Mouse (Mus musculus) thymus, postnatal 25 days (tissue): ENCODE measurements around the gene Klhdc1.

Experiments
- DNase-seq: peaks from one replicate; pipeline ENCODE4 v3.0.0; 2022

The Klhdc1 gene

DNA sequence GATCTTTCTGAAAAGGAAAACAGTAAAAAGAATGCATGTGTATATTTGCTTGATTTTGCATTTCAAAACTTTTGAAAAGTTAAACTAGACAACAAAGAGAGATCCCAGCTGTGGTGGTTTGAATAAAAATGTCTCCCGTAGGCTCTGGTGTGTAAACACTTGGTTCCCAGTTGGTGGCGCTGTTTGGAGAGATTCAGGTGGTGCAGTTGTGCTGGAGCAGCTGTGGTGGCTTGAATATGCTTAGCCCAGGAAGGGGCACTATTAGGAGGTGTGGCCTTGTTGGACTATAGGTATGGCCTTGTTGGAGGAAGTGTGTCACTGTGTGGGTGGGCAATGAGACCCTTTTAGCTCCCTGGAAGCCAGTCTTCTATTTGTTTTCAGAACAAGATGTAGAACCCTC, 11.7 kb upstream of the Klhdc1 start:
- peak; percentile 51 for DNase-seq

DNA sequence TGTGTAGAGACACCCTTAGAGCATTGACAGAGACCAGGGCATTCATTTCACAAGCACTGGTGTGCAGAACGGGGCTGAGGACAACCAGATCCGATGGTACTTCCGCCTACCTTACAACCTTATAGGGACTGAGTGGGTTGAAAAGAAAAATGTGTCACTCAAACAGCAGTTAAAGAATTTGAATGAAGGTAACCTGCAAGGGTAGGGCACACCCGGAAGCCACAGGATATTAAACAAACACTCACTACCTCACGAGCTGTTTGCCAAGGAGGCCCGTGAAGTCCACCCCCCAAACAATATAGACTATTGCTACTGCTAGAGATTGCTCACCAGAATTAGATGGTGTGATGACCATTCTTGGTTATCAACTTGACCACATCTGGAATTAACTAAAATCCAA, 5.2 kb upstream of the Klhdc1 start:
- no peak for DNase-seq

DNA sequence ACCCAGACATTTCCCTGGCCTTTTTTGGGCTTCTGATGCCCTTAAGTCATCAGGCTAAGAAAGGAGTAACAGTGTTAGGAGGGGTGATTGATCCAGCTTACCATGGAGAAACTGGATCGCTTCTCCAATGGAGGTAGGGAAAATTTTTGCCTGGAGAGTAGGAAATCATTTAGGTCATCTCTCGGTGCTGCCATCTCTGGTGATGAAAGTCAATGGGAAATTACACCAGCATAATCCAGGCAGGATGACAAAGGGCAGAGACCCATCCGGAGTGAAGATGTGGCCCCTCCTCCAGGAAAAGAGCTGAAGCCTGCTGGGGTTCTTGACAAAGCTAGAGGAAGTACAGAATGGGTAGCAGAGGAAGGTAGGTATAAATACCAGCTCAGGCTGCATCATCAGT, 2.7 kb upstream of the Klhdc1 start:
- DNase-seq, result no peak

DNA sequence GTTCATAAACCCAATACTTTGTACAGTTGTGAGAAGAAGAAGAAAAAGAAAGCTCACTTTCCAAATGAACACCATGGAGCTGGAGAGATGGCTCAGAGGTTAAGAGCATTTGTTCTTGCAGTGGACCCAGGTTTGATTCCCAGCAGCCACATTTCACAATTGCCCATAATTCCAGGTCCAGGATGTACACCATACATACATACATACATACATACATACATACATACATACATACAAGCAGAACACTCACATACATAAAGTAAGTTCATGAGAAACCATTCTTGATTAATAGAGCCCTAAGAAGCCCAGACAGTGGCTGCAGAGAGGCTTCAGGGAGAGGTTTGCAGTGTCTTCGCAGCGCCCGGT, 412 bp downstream of the Klhdc1 start:
- DNase-seq, result no peak

DNA sequence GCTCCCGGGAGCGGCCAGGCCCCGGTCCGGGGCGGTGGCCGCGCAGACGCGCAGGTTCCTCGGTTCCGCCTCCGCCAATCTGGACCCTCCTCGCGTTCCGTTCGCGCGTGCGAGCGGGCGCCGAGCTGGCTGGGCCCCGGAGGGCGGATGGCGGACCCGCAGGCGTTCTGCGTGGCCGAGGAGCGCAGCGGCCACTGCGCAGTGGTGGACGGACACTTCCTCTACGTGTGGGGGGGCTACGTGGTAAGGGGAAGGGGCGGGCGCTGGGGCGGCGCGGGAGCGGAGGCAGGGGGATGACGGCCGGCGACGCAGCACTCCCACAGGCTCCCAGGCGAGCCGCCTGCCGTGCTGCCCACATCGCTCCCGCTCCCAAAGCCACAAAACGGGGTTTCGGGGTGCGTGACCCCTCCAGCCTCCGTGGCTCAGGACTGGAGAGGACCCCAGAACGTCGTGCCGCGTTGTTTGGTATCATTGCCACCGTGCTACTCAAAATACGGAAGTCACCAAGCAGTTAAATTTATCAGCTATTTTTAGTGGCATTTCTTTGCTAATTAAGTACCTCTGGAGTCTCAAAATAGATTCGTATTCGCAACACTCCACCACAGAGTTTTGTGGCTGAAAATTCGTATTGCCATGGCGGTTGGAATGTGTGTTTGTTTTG, 925 bp downstream of the Klhdc1 start:
- peak; percentile 53 for DNase-seq

DNA sequence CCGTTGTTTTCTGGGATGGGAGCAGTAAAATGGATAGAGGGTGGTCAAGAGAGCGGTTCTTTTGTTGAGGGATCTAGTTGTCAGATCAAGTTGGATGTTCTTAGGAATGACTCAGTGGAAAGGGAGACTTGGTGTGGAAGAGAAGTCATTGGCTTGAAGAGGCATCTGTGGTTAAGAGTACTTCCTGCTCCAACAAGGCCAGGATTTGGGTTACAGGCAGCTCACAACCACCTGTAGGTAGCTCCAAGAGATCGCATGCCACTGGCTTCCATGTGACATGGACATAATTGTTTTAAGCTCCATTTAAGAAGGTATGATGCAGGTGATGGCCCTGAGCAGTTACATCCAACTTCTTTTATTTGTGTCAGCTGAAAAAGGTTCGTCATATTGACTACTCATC, 8.8 kb downstream of the Klhdc1 start:
- no peak for DNase-seq

DNA sequence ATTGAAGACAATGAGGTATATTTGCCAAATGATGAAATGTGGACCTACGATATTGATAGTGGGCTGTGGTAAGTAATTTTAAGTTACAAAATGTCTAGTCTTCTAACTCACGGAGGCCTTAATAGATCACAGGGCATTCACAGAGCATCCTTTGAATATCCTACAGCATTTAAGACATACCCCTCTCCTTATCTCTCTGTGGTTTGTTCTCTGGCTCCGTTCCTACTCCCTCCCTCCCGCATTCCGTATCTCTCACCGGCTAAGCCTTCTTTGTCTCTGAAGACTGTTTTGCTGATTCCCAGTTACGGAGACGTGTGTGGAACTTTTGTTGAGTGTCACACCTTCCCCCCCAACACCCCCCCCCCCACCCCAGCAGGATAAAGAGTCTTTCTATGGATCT, 9.8 kb downstream of the Klhdc1 start:
- DNase-seq, result no peak

GRCm38 (mm10) chr12:69253806-69254205, 12.8 kb downstream of the Klhdc1 start:
- no peak for DNase-seq

DNA sequence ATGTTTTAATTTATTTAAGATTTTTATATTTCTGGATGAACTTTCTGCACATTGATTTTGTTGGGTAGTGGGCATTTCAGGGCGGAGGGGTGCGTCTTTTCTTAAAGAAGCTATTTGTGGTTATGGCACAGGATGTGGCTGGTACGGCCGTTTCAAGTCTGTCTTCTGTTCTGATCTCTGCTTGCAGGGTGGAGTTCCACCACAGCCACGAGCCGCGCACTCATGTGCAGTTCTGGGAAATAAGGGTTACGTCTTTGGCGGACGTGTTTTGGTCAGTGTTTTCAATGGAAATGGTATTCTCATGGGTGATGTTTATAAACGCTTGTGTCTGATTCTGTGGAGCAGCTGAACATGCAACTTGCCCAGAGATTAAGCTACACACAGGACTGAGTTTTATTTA, 16.9 kb downstream of the Klhdc1 start:
- DNase-seq, result peak; percentile 62

- DNase-seq, result no peak
These were observed 21.3 kb downstream of the Klhdc1 start for GRCm38 (mm10) chr12:69262251-69262650.

DNA sequence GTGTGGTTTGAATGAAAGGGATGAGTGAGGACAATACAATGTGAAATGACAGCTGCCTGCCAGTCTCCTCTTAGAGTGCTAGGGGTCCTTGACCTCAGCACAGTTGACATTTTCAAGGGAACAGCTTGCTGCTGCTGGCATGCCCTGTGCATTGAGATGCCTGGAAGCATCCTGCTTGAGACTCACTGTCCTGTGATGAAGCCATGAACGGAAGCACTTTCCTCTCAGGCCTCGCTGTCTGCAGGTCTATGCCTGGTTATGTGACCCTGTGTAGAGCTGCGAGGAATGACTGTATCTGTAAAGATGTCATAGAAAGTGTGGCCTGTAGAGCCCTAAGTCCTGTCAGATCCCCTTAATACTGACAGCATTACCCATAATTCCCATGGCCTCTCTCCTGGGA, 24.1 kb downstream of the Klhdc1 start:
- DNase-seq, result no peak

GRCm38 (mm10) chr12:69267956-69268632, 27.1 kb downstream of the Klhdc1 start:
- no peak for DNase-seq

DNA sequence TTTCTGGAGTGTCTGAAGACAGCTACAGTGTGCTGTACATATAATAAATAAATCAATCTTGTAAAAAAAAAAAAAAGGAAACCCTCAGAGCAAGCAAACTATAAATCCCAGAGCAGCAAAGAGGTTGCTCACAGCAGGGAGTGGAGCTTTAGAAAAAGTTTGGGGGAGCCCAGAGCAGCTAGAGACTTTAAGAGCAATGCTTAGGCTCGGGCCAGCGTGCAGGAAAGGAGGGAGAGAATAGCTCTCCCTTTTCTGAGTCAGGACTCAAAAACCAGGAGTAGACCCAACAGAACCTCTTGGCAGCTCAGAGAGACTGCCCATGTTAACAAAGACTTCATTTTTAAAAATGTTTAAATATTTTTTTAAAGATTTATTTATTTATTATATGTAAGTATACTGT, 28.0 kb downstream of the Klhdc1 start:
- DNase-seq, result no peak

DNA sequence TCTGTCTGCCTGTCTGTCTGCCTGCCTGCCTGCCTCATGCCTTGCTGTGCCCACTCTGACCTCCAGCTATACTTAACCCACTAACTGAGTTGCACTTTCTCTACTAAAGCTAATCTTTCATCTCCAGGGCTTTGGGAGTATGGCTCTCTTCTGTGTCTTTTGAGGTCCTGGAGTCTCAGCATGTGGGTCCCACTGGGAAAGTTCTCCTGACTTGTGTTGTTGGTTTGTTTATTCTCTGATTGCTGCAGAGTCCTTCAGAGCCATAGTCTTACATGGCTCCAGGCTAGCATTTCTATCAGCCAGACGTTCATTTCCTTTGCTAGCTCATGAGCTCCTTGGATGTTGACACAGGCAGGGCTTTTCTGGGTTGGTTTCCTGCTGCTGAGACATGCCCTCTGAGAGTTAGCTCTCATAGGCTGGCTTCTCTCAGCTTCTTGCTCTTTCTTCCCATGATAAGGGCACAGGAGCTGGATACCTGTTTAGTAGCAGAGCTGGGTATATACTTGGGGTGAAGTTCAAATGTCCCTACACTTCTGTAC, 39.0 kb downstream of the Klhdc1 start:
- no peak for DNase-seq

DNA sequence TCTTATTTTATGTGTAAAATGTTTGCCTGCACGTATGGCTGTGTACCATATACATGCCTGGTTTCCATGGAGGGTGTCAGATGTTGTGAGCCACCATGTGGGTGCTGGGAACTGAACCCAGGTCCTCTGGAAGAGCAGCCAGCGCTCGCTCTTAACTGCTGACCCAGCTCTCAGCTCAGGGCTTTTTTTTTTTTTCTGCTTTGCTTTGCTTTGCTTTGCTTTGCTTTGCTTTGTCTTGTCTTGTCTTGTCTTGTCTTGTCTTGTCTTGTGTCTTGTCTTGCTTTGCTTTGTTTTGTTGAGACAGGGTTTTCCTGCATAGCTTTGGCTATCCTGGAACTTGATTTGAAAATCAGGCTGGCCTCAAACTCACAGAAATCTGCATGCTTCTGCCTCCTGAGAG, 39.9 kb downstream of the Klhdc1 start:
- no peak for DNase-seq

DNA sequence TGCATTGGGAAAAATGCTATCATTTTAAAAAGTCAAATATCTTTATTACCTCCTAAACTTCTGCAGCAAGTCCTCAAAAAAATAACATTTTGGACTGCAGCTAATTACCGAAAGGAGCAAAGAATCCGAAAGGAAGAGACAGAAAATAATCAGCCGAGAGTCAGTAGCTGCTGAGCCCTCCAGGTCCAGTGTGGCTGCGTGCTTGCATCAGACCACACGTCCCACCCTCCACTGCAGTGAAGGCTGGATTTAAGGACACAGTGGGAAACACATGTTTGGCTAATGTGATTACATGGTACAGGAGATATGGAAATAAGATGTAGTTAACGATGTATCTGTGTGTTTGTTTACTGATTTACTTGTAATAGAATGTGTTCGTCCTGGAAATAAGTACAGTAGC, 42.2 kb downstream of the Klhdc1 start:
- no peak for DNase-seq

GRCm38 (mm10) chr12:69287535-69287934, 46.6 kb downstream of the Klhdc1 start:
- no peak for DNase-seq

DNA sequence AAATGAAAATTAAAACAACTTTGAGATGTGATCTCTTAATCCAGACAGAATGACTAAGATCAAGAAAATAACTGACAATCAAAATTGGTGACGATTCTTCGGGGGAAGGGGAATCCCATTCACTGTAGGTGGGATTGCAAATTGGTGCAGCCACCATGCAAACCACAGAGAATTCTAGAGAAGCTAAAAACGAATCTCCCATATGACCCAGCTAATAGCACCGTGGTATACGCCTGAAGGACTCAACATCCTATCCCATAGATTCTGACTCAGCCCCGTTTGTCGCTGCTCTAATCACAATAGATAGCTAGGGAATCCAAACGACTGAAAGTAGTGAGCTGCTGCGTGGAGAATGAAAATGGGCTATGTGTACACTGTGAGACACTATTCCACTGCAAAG, 47.7 kb downstream of the Klhdc1 start:
- DNase-seq, result no peak

DNA sequence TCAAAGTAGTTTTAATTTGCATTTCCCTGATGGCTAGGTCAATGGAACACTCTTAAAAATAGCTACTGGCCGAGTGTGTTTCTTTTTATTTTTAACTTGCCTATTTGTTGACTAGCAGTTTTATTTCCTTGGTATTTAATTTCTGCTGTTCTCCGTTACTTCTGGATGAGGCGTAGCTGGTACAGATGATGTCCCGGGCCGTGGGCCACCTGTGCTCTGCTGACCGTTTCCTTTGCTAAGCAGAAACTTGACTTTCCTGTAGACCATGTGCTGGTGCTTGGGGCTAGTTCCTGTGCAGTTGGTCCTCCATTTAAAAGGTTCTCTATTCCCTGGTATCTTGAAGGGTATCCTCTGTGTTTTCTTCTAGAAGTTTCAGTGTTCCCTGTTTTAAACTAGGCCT, 51.4 kb downstream of the Klhdc1 start:
- no peak for DNase-seq

DNA sequence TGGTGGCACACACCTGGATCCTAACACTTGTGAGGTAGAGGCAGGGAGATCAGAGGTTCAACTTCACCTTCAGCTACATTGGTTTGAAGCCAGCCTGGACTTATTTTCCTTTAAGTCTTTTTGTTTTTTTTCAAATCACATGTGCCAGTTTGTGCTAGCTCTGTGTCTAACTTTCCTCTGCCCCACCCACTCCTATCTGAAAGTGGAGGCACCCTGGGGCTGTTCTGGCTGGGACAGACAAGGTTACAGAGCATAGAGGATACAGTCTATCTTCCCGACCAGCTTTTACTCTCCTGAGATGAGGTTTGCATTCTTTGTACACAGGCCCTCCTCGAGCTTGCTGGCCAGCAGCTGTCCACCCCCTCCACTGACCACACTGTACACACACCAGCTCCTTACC, 52.8 kb downstream of the Klhdc1 start:
- no peak for DNase-seq

- no peak for DNase-seq
These were observed 54.0 kb downstream of the Klhdc1 start for GRCm38 (mm10) chr12:69294936-69295335.

DNA sequence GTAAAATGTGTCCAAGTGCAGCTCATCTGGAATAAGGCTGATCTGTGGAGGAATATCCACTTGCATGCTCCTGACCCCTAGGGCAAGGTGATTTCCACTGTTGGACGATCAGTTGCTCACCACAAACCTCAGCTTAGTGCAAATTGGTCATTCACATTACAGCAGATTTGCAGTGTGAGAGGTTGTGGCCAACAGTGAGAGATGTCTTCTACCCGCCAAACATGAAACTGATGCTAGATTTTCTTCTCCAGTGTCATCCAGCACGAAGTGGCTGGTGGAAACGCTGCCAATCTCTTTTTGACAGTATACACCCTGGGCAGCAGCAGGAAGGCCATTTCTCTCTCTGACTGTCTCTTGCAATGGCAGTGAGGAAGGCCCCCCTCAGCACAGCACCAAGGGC, 54.7 kb downstream of the Klhdc1 start:
- no peak for DNase-seq

- DNase-seq, result peak; percentile 56
These were observed 55.8 kb downstream of the Klhdc1 start, which contains the start of gene Klhdc2 for GRCm38 (mm10) chr12:69296511-69297410. Klhdc2 (plus strand) TSS chr12:69296681.
